Mouse (Mus musculus) liver, adult (tissue): ENCODE results near the gene Slc13a4.

Source experiments
- GATA4 ChIP-seq: IDR thresholded peaks from 2 replicates; pipeline ENCODE4 v1.6.1; 2014; ENCODE audit warnings: mild to moderate bottlenecking, low read length; ENCODE audit not compliant: insufficient replicate concordance

Slc13a4 gene

DNA sequence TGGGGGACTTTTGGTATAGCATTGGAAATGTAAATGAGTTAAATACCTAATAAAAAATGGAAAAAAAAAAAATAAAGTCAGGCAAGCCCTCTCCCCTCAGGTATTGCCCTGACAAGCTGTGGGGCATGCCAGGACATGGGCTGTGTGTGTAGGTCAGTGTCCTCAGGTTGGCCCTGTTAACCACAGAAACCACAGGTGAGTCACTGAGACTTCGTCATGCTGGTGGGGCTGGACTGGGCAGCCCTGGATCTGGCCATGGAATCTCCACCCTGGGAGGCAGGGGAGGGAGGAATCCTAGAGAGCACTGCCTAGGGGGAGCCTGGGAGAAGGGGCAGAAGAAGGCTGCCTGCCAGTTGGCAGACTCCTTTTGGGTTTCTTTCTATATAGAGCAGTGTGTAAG, 15.1 kb upstream of the Slc13a4 start:
- TF ChIP-seq GATA4 = no peak

DNA sequence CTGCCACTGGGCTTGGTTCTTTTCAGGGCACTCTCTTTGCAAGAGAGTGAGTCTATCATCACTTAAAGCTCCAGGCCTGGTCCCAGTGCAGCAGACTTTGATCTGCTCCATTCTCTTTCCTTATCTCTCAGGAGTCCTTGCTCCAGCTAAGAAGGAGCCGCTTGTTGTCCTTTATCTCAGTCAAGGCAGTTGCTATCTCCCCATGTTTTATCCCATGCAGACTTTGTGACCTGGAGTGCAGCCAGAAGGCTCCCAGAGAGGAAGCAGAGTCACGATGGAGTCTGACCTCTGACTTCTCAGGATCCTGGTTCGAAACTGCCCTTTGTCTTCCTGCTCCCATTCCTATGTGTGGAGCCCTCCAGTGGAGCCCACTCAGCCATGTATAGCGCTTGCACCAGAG, 13.2 kb upstream of the Slc13a4 start:
- no peak for TF ChIP-seq GATA4

- TF ChIP-seq GATA4 = no peak
Measured at GRCm38 (mm10) chr6:35319850-35320249, 11.9 kb upstream of the Slc13a4 start.

- TF ChIP-seq GATA4 = no peak
Measured at GRCm38 (mm10) chr6:35313520-35313919, 5.6 kb upstream of the Slc13a4 start.

DNA sequence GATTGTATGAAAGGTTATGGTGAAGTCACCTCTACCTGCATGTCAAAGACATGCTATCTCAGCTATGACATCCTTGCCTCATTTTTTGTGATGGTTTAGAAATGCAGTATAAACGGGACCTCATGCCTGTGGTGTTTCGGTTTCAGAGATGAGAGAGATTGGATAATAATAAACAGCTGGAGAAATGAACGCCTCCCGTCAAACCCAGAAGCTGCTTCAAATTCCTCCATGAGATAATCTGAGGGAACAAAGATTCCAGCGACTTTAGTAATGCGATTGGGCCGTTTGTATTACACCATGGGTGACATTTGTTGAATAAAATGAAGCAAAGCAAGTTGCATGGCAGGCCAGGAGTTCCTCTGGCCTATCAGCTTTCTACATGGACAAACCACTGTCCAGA, 1.5 kb upstream of the Slc13a4 start:
- TF ChIP-seq GATA4 = no peak

DNA sequence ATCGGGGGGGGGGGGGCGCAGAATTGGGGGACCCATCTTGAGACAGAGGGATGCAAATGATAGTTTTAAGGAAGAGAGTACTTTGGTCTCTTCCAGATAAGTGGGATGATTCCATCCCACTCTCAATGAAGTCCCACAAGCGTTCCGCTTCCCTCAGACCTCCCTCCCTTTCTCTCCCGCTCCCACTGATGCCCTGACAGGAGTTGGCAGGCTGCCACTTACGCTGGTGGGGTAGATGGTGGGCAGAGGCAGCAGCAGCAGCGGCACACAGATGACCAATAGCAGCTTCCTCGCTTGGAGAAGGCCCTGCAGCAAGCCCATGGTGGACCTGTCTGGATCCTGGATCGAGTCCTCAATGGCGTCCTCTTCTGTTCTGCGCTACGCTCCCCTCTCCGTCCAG, 795 bp downstream of the Slc13a4 start:
- TF ChIP-seq GATA4 = no peak

GRCm38 (mm10) chr6:35303355-35303900, 4.5 kb downstream of the Slc13a4 start:
- TF ChIP-seq GATA4 = peak; percentile 94

DNA sequence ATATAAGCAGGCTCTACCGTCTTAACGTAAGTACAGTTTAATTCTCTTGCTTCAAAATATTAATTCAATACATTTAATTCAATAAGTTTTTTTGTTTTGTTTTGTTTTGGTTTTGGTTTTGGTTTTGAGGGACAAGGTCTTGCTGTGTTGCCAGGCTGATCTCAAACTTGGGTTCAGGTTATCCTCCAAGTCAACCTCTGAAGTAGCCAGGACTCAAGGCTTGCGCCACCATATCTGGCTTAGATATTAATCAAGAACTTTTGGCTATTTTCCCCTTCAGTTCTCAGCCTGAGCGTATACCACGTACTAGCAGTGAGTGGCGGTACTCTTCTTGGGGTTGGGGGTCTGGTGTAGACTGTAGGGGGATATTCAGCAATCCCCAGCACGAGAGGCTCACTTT, 5.3 kb downstream of the Slc13a4 start:
- no peak for TF ChIP-seq GATA4

DNA sequence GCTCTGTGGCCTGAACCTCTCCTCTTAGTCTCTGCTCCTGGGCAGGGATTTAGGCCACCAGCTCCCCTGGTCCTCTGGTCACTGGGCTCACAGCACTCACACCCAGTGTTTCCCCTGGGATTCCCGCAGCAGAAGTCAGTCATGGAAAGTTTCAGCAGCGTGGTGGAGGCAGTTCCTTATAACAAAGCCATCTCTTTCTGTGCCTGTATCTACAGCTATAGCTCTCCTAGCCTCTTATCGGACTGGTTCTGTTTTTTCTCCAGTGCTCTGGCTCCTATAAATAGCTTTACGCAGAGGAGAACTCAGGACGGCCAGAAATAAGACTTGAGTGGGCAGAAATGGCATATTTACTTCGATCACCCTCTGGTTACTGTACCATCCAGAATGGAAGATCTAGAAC, 9.6 kb downstream of the Slc13a4 start:
- no peak for TF ChIP-seq GATA4

DNA sequence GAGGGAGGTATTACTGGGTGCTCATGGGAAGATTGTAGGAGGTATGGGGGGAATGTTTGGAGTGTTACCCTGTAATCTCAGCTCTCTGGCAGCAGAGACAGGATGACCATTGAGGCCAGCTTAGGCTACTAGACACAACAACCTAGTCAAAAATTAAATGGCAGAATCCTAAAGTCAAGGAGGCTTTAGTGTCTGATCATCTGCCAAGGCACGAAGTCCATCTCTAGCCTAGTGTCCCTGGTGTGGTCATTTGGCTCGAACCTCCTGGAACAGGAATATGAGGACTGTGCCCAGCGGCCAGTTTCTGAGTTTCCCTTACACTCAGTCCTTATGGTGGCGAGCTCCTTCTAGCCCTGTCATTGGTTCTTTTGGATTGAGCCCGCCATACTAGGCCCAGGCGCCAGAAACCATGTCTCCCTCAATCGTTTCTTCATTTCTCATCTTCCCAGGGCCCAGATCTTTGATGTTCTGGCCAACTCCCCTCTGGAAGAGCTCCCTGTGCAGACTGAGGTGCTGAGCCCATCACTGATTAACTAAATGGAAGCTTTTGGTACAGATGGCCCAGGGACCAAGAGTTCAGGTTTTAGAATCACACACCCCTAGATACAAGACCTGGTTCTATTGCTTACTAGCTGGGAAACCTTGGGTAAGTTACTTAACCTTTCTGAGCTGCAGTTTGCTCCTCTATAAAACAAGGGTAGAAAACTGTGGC, 10.3 kb downstream of the Slc13a4 start:
- TF ChIP-seq GATA4 = no peak

DNA sequence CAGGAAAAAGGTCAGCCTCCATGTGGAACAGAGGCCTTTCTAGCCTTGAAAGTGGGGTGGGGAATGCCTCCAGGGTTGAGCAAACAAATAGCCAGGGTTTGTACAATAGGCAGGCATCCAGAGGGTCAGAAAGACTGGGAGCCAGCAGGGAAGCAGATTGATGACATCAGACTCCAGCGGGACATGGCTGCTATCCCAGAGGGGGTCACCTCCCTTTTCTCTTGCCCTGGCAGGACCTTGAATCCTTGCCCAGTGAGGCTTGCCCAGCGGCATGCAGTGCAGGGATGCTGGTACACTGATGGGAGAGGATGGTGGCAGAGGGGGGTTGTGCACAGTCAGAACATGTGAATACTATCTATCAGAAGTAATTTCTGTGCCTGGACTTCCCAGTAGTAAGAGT, 10.9 kb downstream of the Slc13a4 start:
- TF ChIP-seq GATA4 = peak; percentile 34; the same call in 1 of the 2 replicates

GRCm38 (mm10) chr6:35294964-35295363, 13.0 kb downstream of the Slc13a4 start:
- no peak for TF ChIP-seq GATA4

- TF ChIP-seq GATA4 = no peak
Measured at GRCm38 (mm10) chr6:35289676-35290075, 18.3 kb downstream of the Slc13a4 start.

DNA sequence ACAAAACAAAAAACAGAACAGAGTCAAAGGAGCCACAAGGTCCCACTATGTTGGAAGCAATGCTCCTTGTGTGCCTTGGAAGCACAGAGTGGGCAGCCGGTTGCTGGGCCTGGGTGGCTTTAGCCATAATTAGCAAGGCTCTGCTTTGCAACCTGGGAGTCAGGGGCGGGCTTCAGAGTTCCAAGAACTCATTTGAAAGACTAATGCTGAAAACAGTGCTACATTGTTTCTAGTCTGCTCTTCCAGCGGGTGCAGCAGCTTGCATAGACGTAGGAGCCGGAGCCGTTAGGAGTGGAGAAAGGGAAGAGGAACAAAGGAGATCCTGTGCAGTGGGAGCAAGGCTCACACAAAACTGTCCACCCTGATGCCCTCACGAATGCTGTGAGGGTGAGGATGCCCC, 19.0 kb downstream of the Slc13a4 start:
- TF ChIP-seq GATA4 = no peak

DNA sequence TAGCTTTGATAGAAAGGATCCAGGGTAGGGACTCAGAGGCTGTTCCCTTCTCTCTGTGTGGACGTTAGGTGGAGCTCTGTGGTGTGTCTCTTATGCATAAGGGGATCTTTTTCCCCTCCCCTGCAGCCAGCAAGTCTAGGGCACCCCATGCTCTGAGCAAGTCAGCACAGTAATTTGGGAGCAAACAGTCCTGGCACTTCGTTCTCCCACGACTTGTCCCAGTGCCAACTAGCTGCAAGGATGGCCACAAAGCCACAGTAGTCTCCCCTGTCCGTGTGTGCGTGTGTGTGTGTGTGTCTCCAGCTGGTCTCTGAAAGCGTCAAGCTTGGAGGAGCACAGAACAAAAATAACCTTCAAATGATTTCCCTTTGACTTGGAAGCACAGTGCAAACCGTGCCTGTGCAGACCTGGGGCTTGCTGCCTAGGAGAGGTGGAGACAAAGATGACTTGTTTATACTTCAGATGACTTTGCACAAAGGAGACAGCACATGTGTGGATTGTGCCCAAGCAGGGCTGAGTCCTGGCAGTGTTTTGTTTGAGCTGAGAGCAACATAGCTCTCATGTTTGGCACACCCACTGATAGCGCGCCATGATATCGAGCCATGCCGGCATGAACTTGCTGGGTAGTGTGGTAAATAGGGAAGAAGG, 19.7 kb downstream of the Slc13a4 start:
- peak; percentile 34; the same call in 1 of the 2 replicates for TF ChIP-seq GATA4

GRCm38 (mm10) chr6:35279306-35279705, 28.6 kb downstream of the Slc13a4 start:
- TF ChIP-seq GATA4 = no peak

DNA sequence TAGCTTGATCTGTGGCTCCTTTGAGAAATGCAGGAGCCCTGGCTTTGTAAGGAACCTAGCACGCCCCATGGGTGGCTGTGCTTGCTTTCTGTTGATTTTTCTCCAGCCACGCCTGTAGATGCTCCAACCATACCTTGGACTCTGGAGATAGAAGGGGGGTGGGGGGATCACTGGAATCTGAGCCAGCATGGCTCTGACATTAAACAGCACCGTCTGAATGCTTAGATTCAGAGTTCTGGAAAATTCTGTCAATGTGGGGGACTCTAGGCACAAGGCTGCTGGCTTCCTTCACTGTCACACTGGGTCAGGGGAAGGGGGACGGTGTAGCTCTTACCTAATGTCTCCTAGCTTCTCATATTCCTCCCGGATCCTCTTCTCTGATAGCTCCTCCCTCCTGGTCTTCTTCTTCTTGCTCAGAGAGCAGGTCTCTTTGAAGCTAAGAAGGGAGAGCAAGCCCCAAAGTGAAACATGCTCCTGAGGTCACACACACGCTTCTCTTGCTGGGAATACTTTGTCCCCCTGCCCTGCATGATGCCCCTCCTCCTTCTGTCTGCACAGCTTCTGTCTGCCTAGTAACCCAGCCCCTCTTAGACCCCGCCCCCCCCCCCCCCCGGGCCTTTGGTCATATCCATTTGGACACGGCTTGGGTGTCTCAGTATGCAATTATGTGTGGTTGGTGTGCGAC, 29.9 kb downstream of the Slc13a4 start:
- TF ChIP-seq GATA4 = no peak
